Mouse (Mus musculus) G1E (cell line): Measurements from ENCODE around the gene Ccdc146. TPM values are rescaled to one million over a fixed set of nuclear protein-coding genes. Genes with fewer than 3 reads are reported as not detected.

ENCODE experiments used
- ATAC-seq: 2 replicates; pipeline ENCODE4 v1.8.0; 2016; ENCODE audit warnings: mild to moderate bottlenecking; ENCODE audit not compliant: insufficient number of reproducible peaks, poor library complexity, low FRiP score, severe bottlenecking; ENCODE audit errors: extremely low read depth
- DNase-seq: peaks from one replicate; pipeline ENCODE4 v3.0.0; 2012; ENCODE audit warnings: low spot score
- H3K27me3 ChIP-seq: 2 replicates; pipeline ENCODE4 v1.6.1; 2012; ENCODE audit warnings: mild to moderate bottlenecking, low read length, inconsistent platforms; ENCODE audit not compliant: insufficient read depth
- H3K36me3 ChIP-seq: replicated peaks from 2 replicates; pipeline ENCODE3; 2012; ENCODE audit warnings: mild to moderate bottlenecking, inconsistent platforms
- H3K4me1 ChIP-seq: 2 replicates; pipeline ENCODE4 v1.6.1; 2012; ENCODE audit warnings: low read depth, low read length, inconsistent platforms, mixed read lengths; ENCODE audit not compliant: insufficient read depth
- H3K4me3 ChIP-seq: 2 replicates; pipeline ENCODE4 v1.5.1; 2012; ENCODE audit warnings: low read depth, mild to moderate bottlenecking, inconsistent platforms, low read length, moderate library complexity, mixed read lengths
- H3K9me3 ChIP-seq: replicated peaks from 2 replicates; pipeline ENCODE4 v1.6.1; 2012; ENCODE audit warnings: inconsistent platforms
- CTCF ChIP-seq: IDR thresholded peaks from 2 replicates; pipeline ENCODE4 v1.5.1; 2012; ENCODE audit warnings: low read depth, low read length, inconsistent platforms, mixed read lengths
- GATA1 ChIP-seq: IDR thresholded peaks from 2 replicates; pipeline ENCODE4 v1.6.1; 2012; ENCODE audit warnings: borderline replicate concordance, low read length, inconsistent platforms, mixed read lengths
- GATA2 ChIP-seq: IDR thresholded peaks from 2 replicates; pipeline ENCODE4 v1.6.1; 2012; ENCODE audit warnings: low read depth, low read length, inconsistent platforms, borderline replicate concordance
- POLR2AphosphoS5 ChIP-seq: IDR thresholded peaks from 2 replicates; pipeline ENCODE4 v1.6.1; 2012; ENCODE audit warnings: low read depth, low read length, inconsistent platforms; ENCODE audit not compliant: insufficient replicate concordance
- TAL1 ChIP-seq: conservative IDR thresholded peaks from 2 replicates; pipeline ENCODE4 v1.6.1; 2012; ENCODE audit warnings: low read depth, low read length, inconsistent platforms, mixed read lengths
- polyA plus RNA-seq: library from polyadenylated mRNA; stranded (reverse); fragments of >175 nt; gene quantifications from 2 replicates; pipeline ENCODE4 v1.2.3, GENCODE M21; 2012
- total RNA-seq, 2 experiments: library from RNA; stranded (forward) in 1 of 2; stranded (reverse) in 1 of 2; fragments of 200-1000 nt in 1 of 2; fragments of >200 nt in 1 of 2; fragmentation: Nextera tagmentation in 1 of 2; gene quantifications; 2 replicates each; pipeline ENCODE4 v1.2.3; 2014 to 2017

The Ccdc146 gene
- total and polyA plus RNA-seq, 3 experiments, result 0.22 TPM; not detected in 2

- H3K4me1 ChIP-seq, result no peaks in the 10 kb centered on the region
- no peaks in the 10 kb centered on the region for H3K36me3 ChIP-seq
- H3K9me3 ChIP-seq, result no peaks in the 10 kb centered on the region
- DNase-seq (no peak), ATAC-seq (no peak)
- H3K4me3 ChIP-seq, result no peak overlapping the region
- peaks cover 26% of the 10 kb centered on the region for H3K27me3 ChIP-seq
- no peak for TF ChIP-seq TAL1
- no peak for TF ChIP-seq GATA2
- no peak for TF ChIP-seq CTCF
- no peak for TF ChIP-seq POLR2AphosphoS5
- no peak for TF ChIP-seq GATA1
Measured at GRCm38 (mm10) chr5:21271386-21272354, 152.8 kb downstream of the Ccdc146 start.

- no peak for DNase-seq
- H3K4me1 ChIP-seq, result no peaks in the 10 kb centered on the region
- H3K9me3 ChIP-seq, result no peaks in the 10 kb centered on the region
- TF ChIP-seq GATA2 (no peak), CTCF (no peak), POLR2AphosphoS5 (no peak), GATA1 (no peak), TAL1 (no peak)
- peaks cover 26% of the 10 kb centered on the region for H3K27me3 ChIP-seq
- no peak for ATAC-seq
- no peak overlapping the region for H3K4me3 ChIP-seq
- no peaks in the 10 kb centered on the region for H3K36me3 ChIP-seq
Measured at GRCm38 (mm10) chr5:21270756-21271155, 153.7 kb downstream of the Ccdc146 start.

- H3K9me3 ChIP-seq, result no peaks in the 10 kb centered on the region
- no peaks in the 10 kb centered on the region for H3K36me3 ChIP-seq
- DNase-seq, result no peak
- H3K4me3 ChIP-seq, result no peak overlapping the region
- no peak for ATAC-seq
- H3K27me3 ChIP-seq, result peaks cover 24% of the 10 kb centered on the region
- no peaks in the 10 kb centered on the region for H3K4me1 ChIP-seq
- TF ChIP-seq GATA2, result no peak
- TF ChIP-seq CTCF, result no peak
- no peak for TF ChIP-seq POLR2AphosphoS5
- TF ChIP-seq GATA1, result no peak
- TF ChIP-seq TAL1, result no peak
Measured at GRCm38 (mm10) chr5:21269446-21269845, 155.0 kb downstream of the Ccdc146 start.

- DNase-seq (no peak), ATAC-seq (no peak)
- Histone ChIP-seq H3K36me3 (no peaks in the 10 kb centered on the region), H3K4me1 (no peaks in the 10 kb centered on the region), H3K4me3 (no peak overlapping the region), H3K9me3 (no peaks in the 10 kb centered on the region), H3K27me3 (peaks cover 28% of the 10 kb centered on the region)
- TF ChIP-seq GATA1, result no peak
- no peak for TF ChIP-seq TAL1
- TF ChIP-seq GATA2, result no peak
- no peak for TF ChIP-seq POLR2AphosphoS5
- no peak for TF ChIP-seq CTCF
Measured at GRCm38 (mm10) chr5:21267090-21267489, 157.4 kb downstream of the Ccdc146 start.

- TF ChIP-seq CTCF (peak; percentile 62), POLR2AphosphoS5 (no peak), GATA2 (no peak), GATA1 (no peak), TAL1 (no peak)
- no peak for ATAC-seq
- peaks cover 5% of the 10 kb centered on the region for H3K4me1 ChIP-seq
- no peaks in the 10 kb centered on the region for H3K9me3 ChIP-seq
- H3K36me3 ChIP-seq, result no peaks in the 10 kb centered on the region
- no peak overlapping the region for H3K4me3 ChIP-seq
- peak; percentile 12 for DNase-seq
- peaks cover 22% of the 10 kb centered on the region for H3K27me3 ChIP-seq
Measured at GRCm38 (mm10) chr5:21265049-21265448, 159.4 kb downstream of the Ccdc146 start.

- Histone ChIP-seq H3K36me3 (no peaks in the 10 kb centered on the region), H3K27me3 (peaks cover 19% of the 10 kb centered on the region)
- ATAC-seq, result no peak
Measured at GRCm38 (mm10) chr5:21264352-21265021, 160.0 kb downstream of the Ccdc146 start.

More at GRCm38 (mm10) chr5:21264352-21265021, 160.0 kb downstream of the Ccdc146 start:
- TF ChIP-seq TAL1 (no peak), GATA1 (no peak), GATA2 (no peak)
- Histone ChIP-seq H3K4me1 (peaks cover 5% of the 10 kb centered on the region), H3K4me3 (no peak overlapping the region), H3K9me3 (no peaks in the 10 kb centered on the region)
- DNase-seq, result no peak
